Mouse (Mus musculus) heart, postnatal 25 days (tissue): Measurements from ENCODE around the gene Mrpl46. TPM values are rescaled to one million over a fixed set of nuclear protein-coding genes. Genes with fewer than 3 reads are reported as not detected.

Source experiments
- DNase-seq: peaks from one replicate; pipeline ENCODE4 v3.0.0; 2022; ENCODE audit warnings: low spot score
- intact Hi-C: fragments of 180-260 bp; cut with DNase I; formaldehyde crosslinking; loops from one replicate; pipeline ENCODE4 v1.15.1; 2025
- total RNA-seq, 2 experiments: library from RNA; stranded (reverse); gene quantifications; 2 replicates each; pipeline ENCODE4 v1.2.3; 2021

Mrpl46 gene
- 10 to 100 TPM; 53.9 to 54.8 TPM for total RNA-seq

- intact Hi-C loops = no loop called here
- peak; percentile 68 for DNase-seq
These were observed at the start of gene Mrpl46, which contains the start of gene Mrps11 for GRCm38 (mm10) chr7:78782639-78783581. Mrpl46 (minus strand) TSS chr7:78783531. Mrps11 (plus strand) TSS chr7:78783119.

DNA sequence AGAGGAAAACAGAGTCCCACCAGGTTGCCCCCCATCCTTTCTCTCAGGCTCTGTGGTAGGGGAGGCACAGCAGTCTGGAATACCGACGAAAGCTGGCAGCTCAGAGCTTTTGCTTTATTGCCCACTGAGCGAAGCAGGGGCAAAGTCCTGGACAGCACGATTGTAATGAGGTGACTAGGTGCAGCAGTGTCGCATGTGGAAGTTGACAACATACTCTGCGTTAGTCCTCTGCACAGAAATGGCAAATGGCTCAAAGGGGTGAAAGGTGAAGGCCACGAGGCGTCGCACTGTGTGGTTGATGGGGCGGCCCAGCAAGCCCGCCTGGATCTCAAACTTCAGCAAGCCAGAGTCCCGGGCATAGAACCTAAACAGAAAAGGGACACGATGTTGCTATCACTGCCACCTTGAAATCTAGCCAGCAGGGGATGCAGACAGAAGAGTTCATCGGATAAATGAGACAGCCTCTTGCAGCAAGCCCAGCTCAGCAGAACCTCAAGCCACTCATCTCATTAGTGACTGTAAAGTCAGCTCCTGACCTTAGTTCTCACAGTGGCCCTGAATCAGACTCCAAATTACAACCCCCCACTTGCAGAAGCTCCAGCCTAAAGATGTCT lies 44.5 kb upstream of the Mrpl46 start:
- intact Hi-C loops = no loop called here
- no peak for DNase-seq

DNA sequence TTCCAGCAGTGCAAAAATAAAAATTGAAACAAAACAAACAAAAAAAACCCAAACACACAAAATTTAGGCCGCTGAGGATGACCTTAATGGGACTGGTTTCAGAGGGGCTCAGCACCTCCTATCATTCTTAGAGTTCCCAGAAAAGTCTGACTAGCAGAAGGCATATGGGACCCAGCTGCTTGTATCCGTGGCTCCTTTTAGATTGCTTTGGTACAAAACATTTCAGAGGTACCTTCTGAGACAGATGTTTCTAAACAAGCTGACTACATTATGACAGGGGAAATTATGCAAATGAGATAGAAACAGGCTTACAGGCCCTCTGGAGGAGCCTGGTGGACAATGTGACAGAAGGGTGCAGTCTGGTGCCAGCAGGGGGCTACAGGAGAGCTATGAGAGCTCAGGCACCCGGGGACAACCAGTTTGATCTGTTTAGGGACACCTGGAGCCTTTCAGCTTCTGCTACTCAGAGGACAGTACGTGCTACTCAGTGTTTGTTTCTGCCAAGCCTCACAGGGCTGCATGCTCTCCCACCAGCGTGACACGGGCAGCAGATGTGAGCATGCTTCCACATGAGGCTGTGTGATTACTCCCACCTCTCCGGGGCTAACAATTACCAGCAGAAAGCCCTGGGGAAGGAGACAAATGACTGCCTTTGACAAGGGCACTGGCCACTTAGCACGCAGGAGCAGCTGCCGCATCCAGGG lies 43.5 kb upstream of the Mrpl46 start:
- intact Hi-C loops = no loop called here
- no peak for DNase-seq

DNA sequence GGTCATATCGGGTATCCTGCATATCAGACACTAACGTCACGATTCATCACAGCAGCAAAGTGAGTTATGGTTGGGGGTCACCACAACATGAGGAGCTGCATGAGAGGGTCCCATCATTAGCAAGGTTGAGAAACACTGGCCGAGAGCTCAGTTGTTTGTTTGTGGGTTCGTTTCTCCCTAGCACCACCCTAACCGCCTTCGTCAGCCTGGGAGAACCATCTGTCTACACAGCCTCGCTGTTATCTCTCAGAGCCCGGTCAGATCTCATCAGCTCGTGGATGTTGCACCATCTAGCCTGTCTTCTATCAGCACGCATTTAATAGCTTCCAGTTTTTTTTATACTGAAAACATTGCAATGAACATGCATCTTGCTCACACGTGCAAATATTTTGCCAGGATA lies 35.0 kb upstream of the Mrpl46 start:
- no peak for DNase-seq
- intact Hi-C loops = no loop called here

GRCm38 (mm10) chr7:78814766-78815165 lies 31.4 kb upstream of the Mrpl46 start:
- intact Hi-C loops = no loop called here
- DNase-seq = no peak

GRCm38 (mm10) chr7:78813791-78814190 lies 30.5 kb upstream of the Mrpl46 start:
- no peak for DNase-seq
- intact Hi-C loops = no loop called here

GRCm38 (mm10) chr7:78807192-78807591 lies 23.9 kb upstream of the Mrpl46 start:
- no peak for DNase-seq
- intact Hi-C loops = no loop called here

GRCm38 (mm10) chr7:78803841-78804240 lies 20.5 kb upstream of the Mrpl46 start:
- no peak for DNase-seq
- intact Hi-C loops = no loop called here

- DNase-seq = no peak
These were observed 16.6 kb upstream of the Mrpl46 start for GRCm38 (mm10) chr7:78799730-78800496.

GRCm38 (mm10) chr7:78797843-78798455 lies 14.6 kb upstream of the Mrpl46 start:
- intact Hi-C loops = loop anchor here (10.0 kb wide), 1 partner anchor 287 kb away; no protein-coding TSS in a partner anchor
- DNase-seq = no peak

More at GRCm38 (mm10) chr7:78799730-78800496, 16.6 kb upstream of the Mrpl46 start:
- intact Hi-C loops = loop anchor here (10.0 kb wide), 1 partner anchor 285 kb away; no protein-coding TSS in a partner anchor

DNA sequence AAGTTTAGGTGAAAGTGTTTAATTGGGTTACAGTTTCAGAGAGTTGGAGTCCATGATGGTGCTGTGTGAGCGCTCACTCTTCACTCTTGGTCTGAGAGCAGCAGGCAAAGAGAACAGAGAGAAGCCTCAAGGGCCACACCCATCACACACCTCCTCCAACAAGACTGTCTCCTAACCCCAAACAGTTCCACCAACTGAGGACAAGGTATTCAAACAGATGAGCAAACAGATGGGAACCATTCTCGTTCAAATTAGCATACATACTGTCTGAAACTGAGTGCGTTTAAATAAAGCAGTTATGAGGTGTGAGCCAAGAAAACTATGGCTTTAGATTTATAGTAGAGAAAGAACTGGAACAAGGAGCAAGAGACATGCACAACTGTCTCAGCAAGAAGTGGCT lies 13.3 kb upstream of the Mrpl46 start:
- intact Hi-C loops = loop anchor here (10.0 kb wide), 1 partner anchor 288 kb away; no protein-coding TSS in a partner anchor
- DNase-seq = no peak

DNA sequence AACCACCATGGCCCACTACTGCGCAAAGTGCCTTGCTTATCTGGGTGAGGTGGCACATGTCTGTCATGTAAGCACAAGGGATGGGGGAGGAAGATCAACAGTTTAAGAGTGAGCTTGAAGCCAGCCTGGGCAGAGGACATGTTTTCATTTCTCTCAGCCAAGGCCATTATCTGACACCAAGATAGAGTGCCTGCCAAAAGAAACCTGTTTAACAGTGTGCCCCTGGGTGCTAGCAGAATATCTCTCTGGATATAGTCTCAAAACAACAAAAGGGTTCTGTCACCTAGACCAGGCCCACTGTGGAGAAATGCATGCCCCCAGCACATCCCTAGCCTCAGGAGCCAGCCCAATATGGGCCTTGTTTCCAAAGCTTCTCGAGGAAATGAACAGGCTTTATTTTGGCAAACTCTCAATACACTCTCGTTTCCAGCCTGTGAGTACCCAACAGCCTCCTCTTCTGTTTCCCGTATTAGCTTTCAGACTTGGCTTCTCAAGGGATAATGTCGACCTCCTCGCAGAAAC lies 11.3 kb upstream of the Mrpl46 start:
- intact Hi-C loops = loop anchor here (2.0 to 10.0 kb wide), 2 partner anchors 52 to 290 kb away; partner anchors contain the start of gene Det1
- no peak for DNase-seq

- DNase-seq = no peak
- intact Hi-C loops = loop anchor here (2.0 to 10.0 kb wide), 2 partner anchors 53 to 291 kb away; partner anchors contain the start of gene Det1
These were observed 10.7 kb upstream of the Mrpl46 start for GRCm38 (mm10) chr7:78793895-78794570.

DNA sequence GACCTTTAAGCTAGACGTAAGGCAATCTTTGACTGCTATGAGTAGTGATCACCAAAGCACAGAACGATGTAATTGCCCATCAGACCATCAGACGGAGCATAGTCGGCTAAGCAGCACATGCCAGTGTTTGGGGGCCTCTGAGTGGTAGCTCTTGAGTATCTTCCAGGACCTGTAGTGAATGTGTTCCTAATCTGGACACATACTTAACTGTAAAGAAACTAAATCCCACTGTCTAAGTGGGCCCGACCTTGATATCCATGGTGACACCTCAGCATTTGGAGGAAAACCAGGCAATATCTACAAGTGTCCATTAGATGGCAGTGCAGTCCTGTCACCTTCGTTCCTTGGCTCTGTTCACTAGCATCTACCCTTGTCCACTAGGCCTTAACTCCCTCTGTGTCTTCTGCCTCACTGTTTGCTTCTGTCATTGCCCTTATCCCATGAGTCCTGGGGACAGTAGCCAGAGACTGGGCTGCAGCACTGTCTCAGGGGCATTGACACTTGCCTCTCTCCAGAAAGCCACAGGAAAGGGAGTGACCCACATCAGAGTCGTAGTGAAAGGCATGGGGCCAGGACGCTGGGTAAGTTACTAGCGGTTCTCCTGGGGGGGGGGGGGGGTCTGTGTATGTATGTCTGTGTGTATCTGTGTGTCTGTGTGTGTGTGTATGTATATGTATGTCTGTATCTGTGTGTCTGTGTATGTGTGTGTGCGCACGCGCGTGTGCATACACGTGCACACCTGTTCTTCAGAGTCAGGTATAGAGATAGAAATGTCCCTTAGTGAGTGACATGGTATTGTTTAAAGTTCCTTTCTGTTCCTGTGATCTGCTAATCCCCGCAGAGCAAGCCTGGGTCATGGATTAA lies 8.3 kb upstream of the Mrpl46 start:
- no peak for DNase-seq
- intact Hi-C loops = loop anchor here (1.0 to 10.0 kb wide), 2 partner anchors 99 to 293 kb away; no protein-coding TSS in a partner anchor

- no peak for DNase-seq
- intact Hi-C loops = no loop called here
These were observed 4.6 kb upstream of the Mrpl46 start for GRCm38 (mm10) chr7:78787793-78788380.

DNA sequence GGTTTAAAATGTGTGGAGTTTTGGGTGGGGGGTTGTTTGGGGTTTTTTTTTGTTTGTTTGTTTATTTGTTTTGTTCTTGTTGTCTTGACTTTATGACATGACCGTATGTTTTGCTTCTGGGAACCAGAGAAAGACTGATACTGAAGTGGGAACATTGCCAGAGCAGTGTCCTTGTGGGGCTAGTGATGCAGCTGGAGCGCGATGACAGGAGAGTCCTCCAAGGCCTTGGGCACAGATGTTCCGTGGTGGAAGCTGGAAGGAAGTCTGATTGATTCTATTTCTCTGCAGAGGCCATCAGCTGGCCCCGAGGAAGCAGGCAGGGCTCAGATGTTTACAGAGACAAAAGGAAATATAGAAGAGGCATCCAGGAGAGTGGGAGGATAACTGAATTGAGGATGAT lies 2.6 kb upstream of the Mrpl46 start:
- intact Hi-C loops = no loop called here
- no peak for DNase-seq

GRCm38 (mm10) chr7:78778741-78779140 lies 4.6 kb downstream of the Mrpl46 start:
- intact Hi-C loops = no loop called here
- no peak for DNase-seq
